Mouse (Mus musculus) cerebellum, adult 18-20 months (tissue): ENCODE results near the gene Nfatc2.

ENCODE experiments used
- DNase-seq, 2 experiments: peaks; one replicate each; pipeline ENCODE4 v3.0.0; 2021

Gene Nfatc2

DNA sequence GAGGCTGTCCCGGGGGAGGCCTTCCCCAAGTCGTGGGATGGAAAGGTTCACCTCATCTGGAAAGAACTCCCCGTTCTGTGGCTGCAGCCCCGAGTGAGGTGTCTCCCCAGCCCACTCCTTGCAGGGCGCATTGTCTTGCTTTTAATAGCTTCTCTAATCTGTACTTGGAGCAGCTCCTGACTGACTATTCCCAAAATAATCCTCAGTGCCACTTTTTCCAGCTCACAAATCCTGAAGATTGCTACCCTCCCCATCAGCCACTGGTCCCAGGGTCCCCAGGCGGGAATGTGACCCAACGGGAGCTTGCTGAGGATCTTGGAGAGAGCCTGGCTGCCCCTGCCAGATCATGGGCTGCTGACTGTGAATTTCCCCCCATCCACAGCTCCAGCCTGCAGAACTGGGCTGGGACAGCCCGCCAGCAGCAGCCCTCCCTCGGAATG is 6.7 kb upstream of the Nfatc2 start:
- DNase-seq = no peak

DNA sequence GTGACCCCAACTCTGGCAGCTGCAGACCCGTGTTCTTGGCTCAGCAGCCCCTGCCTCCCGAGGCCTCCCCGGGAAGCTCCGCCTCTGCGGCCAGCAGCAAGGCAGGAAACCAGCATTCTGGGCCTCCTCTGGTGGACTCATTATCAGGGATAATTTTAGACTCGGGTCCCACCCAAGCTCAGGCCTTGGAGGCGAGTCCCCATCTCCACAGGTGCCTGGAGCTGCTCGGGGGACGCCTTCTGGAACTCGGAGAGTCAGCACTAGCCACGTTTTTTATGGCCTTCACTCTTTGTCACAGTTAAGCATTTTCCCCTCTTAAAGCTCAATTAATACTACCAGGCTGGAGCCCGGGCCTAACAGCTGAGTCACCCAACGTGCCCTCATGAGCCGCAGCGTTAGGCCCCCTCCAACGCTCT is 3.2 kb upstream of the Nfatc2 start:
- no peak for DNase-seq

DNA sequence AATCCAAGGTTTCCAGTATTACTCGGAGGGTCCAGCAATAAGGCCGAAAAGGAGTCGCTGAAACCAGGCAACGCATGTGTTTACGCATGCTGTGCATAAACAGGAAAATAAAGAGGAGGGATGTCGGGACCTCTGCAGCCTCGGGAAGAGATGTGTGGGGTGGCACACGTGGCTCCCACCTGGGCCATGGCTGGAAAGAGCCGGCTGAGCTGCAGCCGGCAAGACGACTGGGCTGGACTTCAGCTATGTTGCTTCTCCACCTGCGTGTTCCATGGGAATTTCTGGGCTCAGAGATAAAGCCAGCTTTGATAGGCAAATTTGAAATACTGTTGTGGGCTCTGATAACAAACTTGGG is 907 bp upstream of the Nfatc2 start:
- no peak for DNase-seq

DNA sequence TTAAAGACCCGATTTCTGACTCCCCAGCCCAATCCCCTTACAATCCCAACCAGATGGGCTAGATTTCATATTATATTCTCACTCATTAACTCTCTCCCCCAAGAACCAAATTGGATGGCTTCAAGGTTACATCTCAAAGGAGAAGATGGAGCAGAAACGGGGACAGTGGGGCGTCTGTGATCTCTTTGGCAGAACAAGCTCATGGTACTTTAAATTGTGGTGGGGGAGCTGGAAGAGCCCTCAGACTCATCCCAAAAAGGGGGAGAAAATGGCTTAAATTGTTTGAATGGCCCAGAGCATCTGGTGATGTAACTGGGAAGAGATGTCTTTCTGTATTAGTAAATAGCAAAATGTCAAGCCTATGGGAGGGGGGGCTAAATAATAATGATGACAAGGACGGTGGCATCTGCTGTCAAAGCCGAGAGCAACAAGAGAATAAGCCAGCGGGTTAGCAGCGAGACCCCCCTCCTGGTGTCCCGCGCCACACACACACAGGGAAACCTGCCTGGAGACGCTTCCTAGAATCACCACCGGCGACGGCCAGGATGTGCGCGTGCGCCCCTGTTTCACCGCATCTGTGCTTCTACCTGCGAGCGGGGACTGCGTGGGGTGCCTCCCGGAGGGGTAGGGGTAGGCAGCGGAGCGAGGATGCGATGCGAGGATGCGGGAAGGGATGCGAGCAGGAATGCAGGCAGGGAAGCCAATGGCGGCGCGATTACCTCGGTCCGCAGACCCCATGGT is 537 bp downstream of the Nfatc2 start:
- peak; percentile 45 to 62 for DNase-seq

DNA sequence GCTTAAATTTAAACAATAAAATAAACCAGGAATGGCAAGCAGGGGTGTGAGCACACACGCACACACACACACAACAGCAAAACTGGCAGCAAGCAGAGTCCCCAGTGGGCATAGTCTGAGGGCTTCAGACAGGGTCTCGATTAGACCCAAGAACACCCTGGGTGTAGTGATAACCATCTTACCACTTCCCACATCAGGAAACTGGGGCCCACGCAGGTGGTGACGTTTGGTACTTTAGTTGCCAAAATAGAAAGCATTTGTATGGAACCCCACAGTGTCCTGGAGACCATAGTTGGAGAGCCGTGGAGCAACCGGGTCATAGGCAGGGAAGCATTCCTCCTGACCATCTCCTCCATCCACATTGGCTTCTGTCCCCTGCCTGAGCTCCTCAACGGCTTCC is 5.8 kb downstream of the Nfatc2 start:
- no peak for DNase-seq

DNA sequence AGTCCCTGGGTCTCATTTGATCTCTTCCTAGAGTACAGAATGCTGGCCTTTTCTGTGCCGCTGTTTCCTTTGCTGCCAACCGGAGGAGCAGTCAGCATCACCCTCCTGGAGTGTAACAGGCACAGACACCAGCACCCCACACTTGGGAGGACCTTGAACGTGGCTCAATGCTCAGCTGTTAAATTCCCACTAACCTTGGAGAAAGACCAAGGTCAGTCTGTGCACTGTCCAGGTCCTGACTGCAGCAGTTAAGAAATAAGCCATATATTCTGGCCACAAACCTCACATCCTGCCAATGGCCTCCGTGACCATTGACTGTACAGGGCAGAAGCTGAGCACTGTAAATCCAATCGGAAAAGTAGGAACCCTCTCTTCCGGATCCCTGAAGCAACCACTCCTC is 7.8 kb downstream of the Nfatc2 start:
- DNase-seq = no peak

DNA sequence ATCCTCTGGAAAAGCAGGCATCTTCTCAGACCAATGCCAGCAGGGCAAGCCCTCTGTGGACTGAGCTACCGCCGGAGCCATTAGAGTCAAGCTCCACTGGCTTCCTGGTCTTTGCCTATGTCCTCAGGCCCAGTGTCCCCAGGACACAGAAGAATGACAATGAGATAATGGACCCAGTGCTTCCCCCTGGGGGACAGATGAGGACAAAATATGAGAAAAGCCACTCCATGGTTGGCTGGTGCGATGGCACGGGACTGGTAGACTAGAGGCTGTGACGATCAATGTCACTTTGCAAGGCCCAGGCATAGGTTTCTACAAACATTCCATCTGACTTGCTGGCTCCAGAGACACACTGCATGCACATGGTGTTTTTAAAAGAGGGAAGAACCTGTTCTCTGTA is 8.5 kb downstream of the Nfatc2 start:
- no peak for DNase-seq

DNA sequence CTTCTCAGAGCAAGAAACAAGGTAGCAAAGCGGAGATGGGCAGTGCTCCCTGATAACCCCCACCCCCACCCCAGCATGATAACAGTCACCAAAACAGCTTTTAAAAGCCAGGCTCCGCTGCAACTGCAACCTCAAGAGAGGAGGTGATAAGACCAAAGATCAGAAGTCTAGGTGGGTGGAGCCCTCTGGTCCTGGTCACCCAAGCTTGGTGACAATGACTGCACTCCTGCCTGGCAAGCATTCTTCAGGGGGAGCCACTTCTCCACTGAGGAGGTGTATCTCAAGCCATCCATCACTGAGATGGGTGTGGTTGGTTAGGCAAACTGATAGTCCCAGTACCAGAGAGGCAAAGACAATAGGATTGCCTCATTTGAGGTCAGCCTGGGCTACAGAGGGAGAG is 10.4 kb downstream of the Nfatc2 start:
- DNase-seq = no peak

DNA sequence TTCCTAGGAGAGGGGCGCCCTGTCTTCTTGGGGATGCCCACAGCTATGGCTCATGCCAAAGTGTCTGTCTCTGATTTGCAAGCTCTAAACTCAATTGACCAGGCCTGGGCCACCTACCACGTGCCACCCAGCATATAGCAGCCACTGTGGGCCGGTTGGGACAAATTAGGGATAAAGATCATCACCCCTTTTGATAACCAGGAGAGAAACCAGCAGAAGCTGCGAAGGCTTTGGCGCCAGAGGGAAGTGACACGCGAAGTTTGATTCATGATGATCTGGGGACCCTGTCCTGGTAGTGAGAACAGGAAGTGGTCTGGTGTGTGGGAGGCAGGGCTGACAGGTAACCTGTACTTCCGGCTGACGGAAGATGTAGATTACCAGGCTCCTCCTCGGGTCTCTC is 10.9 kb downstream of the Nfatc2 start:
- no peak for DNase-seq

DNA sequence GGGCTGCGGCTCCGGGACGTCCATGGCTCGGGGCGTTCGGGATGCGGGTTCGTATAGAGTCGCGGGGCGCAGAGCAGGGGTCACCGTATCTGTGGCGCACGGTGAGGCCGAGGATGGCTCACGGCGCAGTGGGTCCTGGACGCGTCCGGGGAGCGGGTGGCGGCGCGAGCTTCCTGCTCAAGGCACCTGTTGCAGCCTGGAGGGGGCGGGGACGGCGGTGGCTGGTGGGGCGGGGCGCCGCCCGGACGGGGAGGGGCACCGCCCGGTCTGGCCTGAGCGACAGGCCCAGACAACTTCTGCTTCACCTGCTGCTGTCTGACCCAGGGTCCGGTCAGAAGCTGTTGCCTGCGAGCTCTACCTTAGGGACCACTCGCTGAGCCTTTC is 11.3 kb downstream of the Nfatc2 start:
- DNase-seq = no peak

DNA sequence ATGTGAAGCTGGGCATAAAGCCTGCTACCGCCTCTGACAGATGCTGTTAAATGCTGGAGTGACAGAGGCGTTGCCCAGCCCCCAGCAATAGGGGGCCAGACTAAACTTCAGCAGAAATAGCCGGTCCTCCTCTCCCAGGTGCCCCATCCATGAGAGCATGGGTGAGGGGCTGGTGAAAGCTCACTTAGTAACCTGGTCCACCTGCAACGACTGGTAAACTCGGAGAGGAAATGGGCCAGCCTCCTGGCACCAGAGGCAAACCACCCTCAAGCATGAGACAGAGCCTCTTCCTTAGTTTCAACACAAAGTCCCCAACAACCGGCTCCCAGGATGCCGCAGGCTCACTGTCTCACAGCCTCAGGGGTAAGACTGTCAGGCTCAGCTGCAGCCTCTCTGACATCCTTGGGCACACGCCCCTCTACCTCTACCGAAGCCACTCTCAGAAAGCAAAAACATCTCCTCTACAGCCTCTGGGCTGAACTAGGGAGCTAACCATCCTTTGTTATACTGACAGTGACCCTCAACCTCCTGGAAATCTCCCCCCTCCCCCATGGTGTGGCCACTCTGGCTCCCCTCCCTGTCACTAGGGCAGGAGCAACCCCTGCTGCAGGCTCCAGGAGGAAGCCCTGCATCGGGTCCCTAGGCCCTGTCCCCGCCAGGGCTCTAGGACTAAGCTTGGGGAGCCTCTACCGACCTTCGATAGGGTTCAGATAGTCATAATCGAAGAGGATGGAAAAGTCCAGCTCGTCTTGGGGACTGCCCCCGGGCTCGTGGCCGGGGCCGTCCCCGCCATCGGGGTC is 11.9 kb downstream of the Nfatc2 start:
- DNase-seq = no peak

DNA sequence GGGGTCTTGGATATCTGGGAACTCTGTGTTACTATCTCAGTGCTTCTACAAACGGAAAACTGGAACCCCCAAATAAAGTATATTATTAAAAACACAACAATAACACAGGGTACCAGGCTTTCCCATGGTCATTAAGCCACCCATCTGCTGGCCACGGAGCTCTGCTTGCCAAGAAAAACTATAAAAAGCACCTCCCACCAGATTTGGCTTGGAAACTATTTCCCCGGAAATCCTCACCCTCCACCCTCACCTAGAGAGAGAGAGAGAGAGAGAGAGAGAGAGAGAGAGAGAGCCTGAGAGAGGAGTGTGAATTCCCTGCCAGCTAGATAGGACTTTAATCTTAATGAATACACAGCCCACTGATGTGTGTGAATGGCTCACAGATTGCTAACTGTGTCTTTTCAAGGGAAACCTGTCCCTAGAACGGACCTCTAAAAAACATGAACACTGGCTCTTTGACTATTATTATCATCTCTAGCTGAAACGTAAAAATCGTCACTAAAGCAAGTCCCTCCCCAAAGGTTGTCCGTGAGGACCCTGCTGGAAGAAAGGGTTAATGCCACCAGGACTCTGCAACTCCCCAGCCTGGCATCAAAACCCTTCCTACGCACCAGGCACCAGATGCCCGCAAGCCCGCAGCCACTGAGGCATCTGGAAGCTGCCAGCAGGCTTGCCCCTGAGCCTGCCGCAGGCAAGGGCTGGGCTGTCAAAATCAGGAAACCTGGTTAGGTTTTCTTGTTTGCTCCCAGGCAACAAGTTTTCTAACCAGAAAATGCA is 12.7 kb downstream of the Nfatc2 start:
- DNase-seq = no peak

DNA sequence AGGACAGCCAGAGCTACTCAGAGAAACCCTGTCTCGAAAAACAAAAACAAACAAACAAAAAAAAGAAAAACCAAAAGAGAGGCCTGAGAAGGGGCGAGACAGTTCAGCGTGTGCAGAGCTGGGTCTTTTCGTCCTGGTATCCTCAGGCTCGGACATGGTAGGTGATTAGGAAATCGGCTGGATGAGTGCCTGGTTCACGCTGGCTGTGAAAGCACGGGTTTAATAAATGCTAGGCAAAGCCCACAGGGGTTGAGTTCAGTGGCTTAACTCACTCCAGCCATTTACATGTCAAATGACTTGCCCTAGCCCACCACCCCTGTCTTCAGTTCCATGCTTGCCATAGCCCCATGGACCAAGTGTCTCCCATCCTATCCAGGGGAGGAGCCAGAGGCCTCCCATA is 14.3 kb downstream of the Nfatc2 start:
- DNase-seq = no peak

DNA sequence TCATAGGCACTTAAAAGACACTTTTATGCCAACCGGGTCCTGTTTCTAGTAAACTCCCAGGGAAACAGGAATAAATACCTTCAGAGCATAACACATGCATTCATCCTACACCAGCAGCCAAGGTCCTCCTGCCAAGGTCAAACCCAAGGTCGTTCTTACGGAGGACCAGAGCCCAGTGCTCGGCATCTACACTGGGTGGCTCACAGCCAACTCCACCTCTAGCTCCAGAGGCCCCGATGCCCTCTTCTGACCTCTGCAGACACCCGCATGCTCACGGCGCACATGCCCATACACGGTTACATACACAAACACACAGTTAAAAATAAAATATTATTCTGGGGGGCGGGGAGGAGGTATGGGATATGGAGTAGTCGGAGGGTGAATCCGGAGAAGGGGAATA is 14.9 kb downstream of the Nfatc2 start:
- no peak for DNase-seq

DNA sequence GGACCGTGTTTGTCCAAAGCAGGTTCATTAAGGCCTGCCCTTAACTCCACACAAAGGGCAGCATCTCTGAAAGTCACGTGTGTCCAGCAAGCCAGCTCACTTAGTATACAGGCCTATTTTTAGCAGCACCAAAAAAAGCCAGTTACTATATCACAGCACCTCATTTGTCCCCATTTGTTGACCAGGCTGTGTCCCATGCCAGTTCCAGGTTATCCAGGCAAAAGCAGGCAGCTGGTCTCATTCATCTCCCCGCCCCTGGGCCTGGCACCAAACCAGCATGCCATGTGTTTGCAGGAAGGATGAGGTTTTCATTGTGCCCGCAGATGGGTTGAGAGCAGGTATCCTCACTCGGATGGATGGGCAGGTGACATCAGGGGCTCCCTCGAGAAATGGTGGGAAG is 16.6 kb downstream of the Nfatc2 start:
- DNase-seq = peak; percentile 90 to 92

DNA sequence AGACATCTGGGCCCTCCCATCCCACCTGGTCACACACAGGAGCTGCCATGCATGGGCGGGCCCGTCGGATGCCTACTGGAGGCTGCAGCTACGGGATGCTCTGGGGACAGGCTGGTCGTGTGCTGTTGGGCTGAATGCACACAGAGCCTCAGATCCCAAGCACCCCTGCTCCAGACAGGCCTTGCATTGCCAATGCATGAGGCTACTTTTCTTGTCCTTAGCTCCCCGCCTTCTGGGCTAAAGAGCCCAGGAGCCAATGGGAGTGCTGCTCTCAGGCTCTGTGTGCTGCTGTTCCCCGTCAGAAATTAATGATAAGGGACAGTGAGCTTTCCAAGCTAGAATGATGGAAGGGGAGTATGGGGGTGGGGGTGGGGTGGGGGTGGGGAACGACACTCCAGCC is 17.0 kb downstream of the Nfatc2 start:
- no peak for DNase-seq

DNA sequence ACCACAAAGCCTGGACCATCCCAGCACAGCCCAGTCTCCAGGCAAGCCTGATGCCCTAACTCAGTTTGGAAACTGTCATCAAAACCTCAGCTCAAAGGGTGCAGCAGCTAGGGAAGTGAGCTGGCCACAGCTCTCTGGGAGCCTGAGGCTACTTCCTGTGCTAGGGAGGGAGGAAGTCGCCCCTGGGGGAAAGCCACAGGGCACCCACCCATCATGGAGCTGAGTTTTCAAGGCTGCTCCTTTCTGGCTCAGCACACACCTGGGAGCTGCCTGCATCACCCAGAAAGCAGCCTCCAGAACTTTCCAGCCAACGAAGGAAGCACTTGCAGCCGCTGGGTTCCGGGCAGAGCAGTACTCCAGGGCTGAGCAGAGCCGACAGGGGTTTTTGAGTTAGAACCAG is 18.4 kb downstream of the Nfatc2 start:
- DNase-seq = no peak

DNA sequence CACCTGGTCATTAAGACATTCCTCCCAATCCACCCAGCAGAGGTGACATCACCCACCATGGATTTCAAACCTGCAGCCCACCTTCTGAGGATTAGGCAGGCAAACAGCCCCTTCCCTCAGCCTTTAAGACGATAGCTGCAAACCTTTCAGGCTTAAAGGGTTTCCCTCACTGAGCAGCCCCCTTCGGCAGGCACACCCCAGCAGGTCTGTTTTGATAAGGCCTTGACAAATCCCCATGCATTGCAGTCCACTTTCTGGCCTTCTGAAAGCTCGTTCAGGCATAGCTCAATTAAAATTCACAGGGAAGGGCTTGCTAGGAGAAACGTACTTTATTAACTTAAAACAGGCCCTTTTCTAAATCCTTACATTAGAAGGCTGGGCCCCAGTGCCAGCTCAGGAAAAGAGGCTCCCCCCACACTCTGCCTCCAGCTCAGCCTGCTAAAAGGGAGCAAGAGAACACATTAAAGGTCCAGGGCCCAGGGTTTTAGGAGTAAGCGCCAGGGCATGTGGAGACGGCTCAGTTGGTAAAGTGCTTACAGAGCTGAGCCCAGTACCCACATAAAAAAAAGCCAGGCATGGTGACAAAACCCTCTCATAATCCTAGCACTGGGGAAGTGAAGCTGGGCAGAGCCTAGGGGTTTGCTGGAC is 20.1 kb downstream of the Nfatc2 start:
- no peak for DNase-seq

DNA sequence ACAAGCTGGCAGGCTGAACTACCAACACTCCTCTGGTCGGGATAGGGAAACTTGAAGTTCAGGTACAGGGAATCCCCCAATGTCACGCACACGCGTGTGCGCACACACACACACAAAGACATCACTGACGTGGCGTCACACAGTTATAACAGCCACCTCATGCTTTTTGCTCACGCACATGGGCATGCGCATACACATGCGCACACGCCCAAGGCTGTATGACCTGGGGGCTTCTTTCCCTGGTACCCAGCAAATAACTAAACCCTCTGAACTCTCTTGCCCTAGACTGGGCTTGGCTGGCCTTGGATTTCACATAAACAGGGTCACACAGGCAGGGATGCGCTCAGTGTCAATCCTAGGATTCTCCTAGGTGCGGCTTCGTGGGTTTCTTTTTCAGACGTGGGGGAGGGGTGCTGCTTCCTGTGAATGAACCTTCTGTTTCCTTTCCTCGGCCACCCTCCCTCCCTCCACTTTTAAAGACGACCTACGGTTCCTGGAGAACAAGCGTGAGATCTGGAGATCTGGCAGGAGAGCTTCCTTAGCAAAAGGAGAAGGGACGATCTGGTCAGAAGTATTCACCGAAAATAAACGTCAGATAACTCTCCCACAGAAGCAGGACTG is 21.1 kb downstream of the Nfatc2 start:
- no peak for DNase-seq

DNA sequence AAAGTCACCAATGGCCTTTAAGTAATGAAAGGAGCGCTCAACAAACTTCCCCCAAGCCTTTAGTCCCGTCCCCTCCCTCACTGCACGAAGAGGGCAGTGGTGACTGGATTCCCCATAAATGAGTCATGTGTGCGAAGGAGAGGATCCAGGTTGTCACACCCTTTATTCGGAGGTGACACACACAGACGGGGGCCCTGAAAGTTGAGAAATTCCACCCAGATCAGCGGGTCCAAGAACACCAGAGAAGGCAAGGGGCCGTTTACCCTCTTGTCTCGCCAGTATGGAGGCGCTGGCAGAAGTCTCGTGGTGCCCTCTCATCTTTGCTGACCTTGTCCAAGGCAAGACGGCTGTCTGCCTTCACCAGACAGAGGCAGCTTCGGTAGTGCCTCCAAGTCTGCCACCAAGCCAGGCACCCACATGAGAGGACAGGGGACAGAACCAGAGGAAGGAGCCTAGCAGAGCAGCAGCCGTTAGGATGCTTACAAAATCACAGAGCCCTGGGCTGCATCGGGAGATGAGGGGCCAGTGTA is 21.8 kb downstream of the Nfatc2 start:
- no peak for DNase-seq

DNA sequence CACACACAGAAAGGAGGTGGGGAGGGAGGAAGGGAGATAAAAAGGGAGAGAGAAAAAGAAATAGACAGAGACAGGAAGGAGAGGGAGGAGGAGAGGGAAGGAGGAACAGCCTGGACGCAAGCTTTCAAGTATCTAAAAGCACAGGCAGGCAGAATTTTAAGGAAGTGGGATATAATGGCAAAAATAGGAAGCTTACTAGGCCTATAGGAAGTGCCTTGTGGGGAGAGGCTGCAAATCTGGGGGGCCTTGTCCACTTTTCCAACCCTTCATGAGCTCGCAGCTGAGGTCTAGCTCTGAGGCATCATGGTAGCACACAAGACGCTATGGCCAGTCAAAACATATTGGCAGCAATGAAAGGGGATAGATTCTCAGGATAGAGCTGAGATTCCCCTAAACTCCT is 22.3 kb downstream of the Nfatc2 start:
- DNase-seq = no peak

DNA sequence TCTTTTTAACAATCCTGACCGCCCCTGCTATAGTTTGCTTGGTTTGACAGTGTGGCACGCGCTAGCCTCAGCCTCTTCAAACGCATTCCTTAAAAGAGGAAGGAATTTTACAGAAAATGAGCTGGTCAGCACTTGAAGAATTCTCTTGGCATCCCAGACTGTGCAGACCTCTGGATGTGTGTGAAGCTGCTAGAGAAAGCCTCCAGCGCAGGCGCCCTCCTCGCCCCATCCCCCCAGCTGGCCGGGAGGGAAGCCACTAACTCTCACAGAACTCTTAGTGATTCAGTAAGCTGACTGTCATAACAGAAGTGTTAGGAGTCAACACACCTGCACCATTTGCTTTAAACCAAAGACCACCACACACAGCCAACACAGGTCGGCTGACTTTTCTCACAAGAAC is 23.3 kb downstream of the Nfatc2 start:
- DNase-seq = no peak

DNA sequence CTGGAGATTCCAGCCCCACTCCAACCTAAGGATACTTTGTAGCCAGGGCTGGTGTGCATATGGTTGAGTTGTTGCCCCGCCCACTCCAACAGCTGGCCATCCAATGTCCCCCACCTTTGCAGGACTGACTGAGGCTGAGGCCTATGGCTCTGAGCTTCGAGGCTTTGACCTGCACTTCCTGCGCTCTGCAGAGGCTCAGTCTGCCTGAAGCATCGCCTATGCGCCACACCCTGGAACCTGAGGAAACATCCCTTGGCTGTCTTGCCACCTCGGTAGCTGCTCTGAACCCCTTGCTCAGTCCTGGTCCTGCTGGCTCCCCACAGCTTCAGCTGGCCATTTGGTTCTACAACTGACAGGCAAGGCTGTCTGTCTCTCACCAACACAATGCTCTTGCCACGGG is 24.1 kb downstream of the Nfatc2 start:
- no peak for DNase-seq
